Mouse (Mus musculus) cortical plate, adult 2 months (tissue): ENCODE results near the gene Rab5c.

ENCODE experiments used
- CTCF ChIP-seq: fragments of 200-500 bp; IDR thresholded peaks from 2 replicates; pipeline ENCODE4 v1.5.1; 2011; ENCODE audit warnings: mild to moderate bottlenecking, control low read depth, low read length; ENCODE audit not compliant: insufficient read depth; ENCODE audit errors: extremely low read depth
- POLR2A ChIP-seq: fragments of 200-500 bp; IDR thresholded peaks from 2 replicates; pipeline ENCODE4 v1.6.1; 2011; ENCODE audit warnings: mild to moderate bottlenecking, low read length, control low read depth; ENCODE audit not compliant: insufficient read depth; ENCODE audit errors: extremely low read depth

DNA sequence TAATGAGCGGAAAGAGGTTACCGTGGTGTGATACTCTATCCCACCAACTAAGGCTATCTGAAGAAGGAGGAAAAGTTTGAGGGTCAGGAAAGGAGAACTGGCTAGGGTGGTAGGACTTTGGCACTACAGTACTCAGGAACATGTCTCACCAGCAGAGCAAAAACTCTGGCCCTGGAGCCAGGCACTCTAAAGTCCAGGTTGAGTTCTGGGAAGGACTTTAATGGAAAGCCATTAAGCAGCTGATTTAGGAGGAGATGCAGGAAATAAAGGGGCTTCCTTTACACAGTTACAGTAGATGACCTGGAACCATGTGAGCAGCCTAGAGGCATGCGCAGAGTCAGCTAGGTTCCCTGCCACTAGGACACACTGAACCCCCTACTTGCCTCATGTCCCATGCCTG is 10.8 kb downstream of the Rab5c start:
- TF ChIP-seq CTCF = no peak
- TF ChIP-seq POLR2A = no peak
